Comparison of ENCODE assay signal across 28 mouse cellular contexts in genomic region chr14:97170841-97171240, GRCm38 (mm10).
"Had no signal": no experiment of that assay in that cellular context is flagged by ENCODE, and none has a peak within 500 bp of the region (broad histone marks: within the 10 kb centered on the region; RNA-seq: fewer than 3 reads in every experiment).

No protein-coding gene starts in this region.

- H3K4me2 ChIP-seq: heart, embryonic 12.5 days; hindbrain, embryonic 12.5 days; hindbrain, embryonic 14.5 days; intestine, embryonic 15.5 days; limb, embryonic 12.5 days; liver, embryonic 11.5 days; liver, embryonic 13.5 days; liver, embryonic 15.5 days had no signal

- H3K27me3 ChIP-seq: heart, embryonic 12.5 days; hindbrain, embryonic 12.5 days; intestine, embryonic 15.5 days; limb, embryonic 12.5 days; liver, embryonic 13.5 days; liver, embryonic 15.5 days had no signal

- H3K36me3 ChIP-seq: heart, embryonic 10.5 days; heart, embryonic 12.5 days; hindbrain, embryonic 10.5 days; hindbrain, embryonic 12.5 days; intestine, embryonic 15.5 days; limb, embryonic 10.5 days; limb, embryonic 12.5 days; liver, embryonic 13.5 days; liver, embryonic 15.5 days had no signal

- DNase-seq: gastrocnemius, adult 2 months; gastrocnemius, postnatal 10 days; gastrocnemius, postnatal 25 days; heart, adult 18-20 months; heart, postnatal 10 days; heart, postnatal 4 days; kidney, adult 18-20 months; kidney, adult 8-10 months; kidney, postnatal 10 days; kidney, postnatal 25 days; kidney, postnatal 4 days; liver; liver, embryonic 13.5 days had no signal

- H3K9ac ChIP-seq: heart, embryonic 12.5 days; hindbrain, embryonic 12.5 days; hindbrain, embryonic 14.5 days; intestine, embryonic 15.5 days; limb, embryonic 12.5 days; liver, embryonic 13.5 days; liver, embryonic 15.5 days had no signal

- H3K9me3 ChIP-seq: heart, embryonic 10.5 days; heart, embryonic 12.5 days; hindbrain, embryonic 10.5 days; hindbrain, embryonic 12.5 days; intestine, embryonic 15.5 days; limb, embryonic 10.5 days; limb, embryonic 12.5 days; liver, embryonic 13.5 days; liver, embryonic 15.5 days had no signal

- H3K4me1 ChIP-seq: heart, embryonic 10.5 days; heart, embryonic 12.5 days; hindbrain, embryonic 10.5 days; hindbrain, embryonic 12.5 days; intestine, embryonic 15.5 days; limb, embryonic 10.5 days; limb, embryonic 12.5 days; liver, embryonic 13.5 days; liver, embryonic 15.5 days had no signal

- H3K4me3 ChIP-seq: gastrocnemius, adult 2 months; heart, embryonic 10.5 days; heart, embryonic 12.5 days; hindbrain, embryonic 10.5 days; hindbrain, embryonic 12.5 days; intestine, embryonic 15.5 days; layer of hippocampus, adult 2 months; left cerebral cortex, adult 2 months; limb, embryonic 10.5 days; limb, embryonic 12.5 days; liver, embryonic 13.5 days; liver, embryonic 15.5 days had no signal

- H3K27ac ChIP-seq: gastrocnemius, adult 2 months; heart, embryonic 10.5 days; hindbrain, embryonic 10.5 days; hindbrain, embryonic 12.5 days; hindbrain, embryonic 14.5 days; intestine, embryonic 15.5 days; layer of hippocampus, adult 2 months; left cerebral cortex, adult 2 months; limb, embryonic 10.5 days; limb, embryonic 12.5 days; liver, embryonic 13.5 days; liver, embryonic 15.5 days had no signal

- ATAC-seq: hindbrain, embryonic 16.5 days; inflammation-experienced regulatory T-cells, adult 6 months; intestine, embryonic 15.5 days; intestine, postnatal 0 days had no signal
